Mouse (Mus musculus) liver, adult 2 months (tissue): ENCODE measurements around the gene Rbp3. TPM values are rescaled to one million over a fixed set of nuclear protein-coding genes. Genes with fewer than 3 reads are reported as not detected.
A peak's percentile ranks its signal among the peaks of the same experiment; 100 is the strongest.

ENCODE experiments used
- DNase-seq: peaks from one replicate; pipeline ENCODE4 v3.0.0-alpha.2; 2011; ENCODE audit warnings: low read depth, low spot score; ENCODE audit errors: extremely low read depth
- H3K27ac ChIP-seq: fragments of 200-500 bp; replicated peaks from 2 replicates; pipeline ENCODE4 v1.5.1; 2012; ENCODE audit warnings: low read depth, mild to moderate bottlenecking, control low read depth, inconsistent platforms, low read length; ENCODE audit not compliant: insufficient read depth
- H3K27me3 ChIP-seq: fragments of 200-500 bp; 2 replicates; pipeline ENCODE4 v1.6.1; 2012; ENCODE audit warnings: mild to moderate bottlenecking, moderate library complexity, low read length, inconsistent platforms; ENCODE audit not compliant: control insufficient read depth, insufficient read depth
- H3K36me3 ChIP-seq: fragments of 200-500 bp; 2 replicates; pipeline ENCODE4 v1.6.1; 2012; ENCODE audit warnings: low read length, inconsistent platforms; ENCODE audit not compliant: control insufficient read depth, insufficient read depth
- H3K4me1 ChIP-seq: fragments of 200-500 bp; 2 replicates; pipeline ENCODE4 v1.6.1; 2011; ENCODE audit warnings: low read length; ENCODE audit not compliant: control insufficient read depth, insufficient read depth
- H3K4me3 ChIP-seq: fragments of 200-500 bp; 2 replicates; pipeline ENCODE4 v1.5.1; 2011; ENCODE audit warnings: low read depth, mild to moderate bottlenecking, control low read depth, low read length, moderate library complexity; ENCODE audit not compliant: insufficient read depth
- H3K79me2 ChIP-seq: fragments of 200-500 bp; 2 replicates; pipeline ENCODE4 v1.6.1; 2012; ENCODE audit warnings: inconsistent platforms, mild to moderate bottlenecking, low read length, moderate library complexity; ENCODE audit not compliant: control insufficient read depth, insufficient read depth
- H3K9ac ChIP-seq: fragments of 200-500 bp; 2 replicates; pipeline ENCODE4 v1.6.1; 2012; ENCODE audit warnings: low read depth, mild to moderate bottlenecking, control low read depth, inconsistent platforms, low read length
- CTCF ChIP-seq: fragments of 200-500 bp; IDR thresholded peaks from 2 replicates; pipeline ENCODE4 v1.5.1; 2011; ENCODE audit warnings: low read depth, low read length, control low read depth
- POLR2A ChIP-seq: fragments of 200-500 bp; IDR thresholded peaks from 2 replicates; pipeline ENCODE4 v1.6.1; 2011; ENCODE audit warnings: low read length, control low read depth; ENCODE audit not compliant: insufficient read depth; ENCODE audit errors: extremely low read depth
- WGBS: fragments of 180-500 bp; shearing (Covaris S2); methylation state at CpG from one replicate; pipeline ENCODE4 v1.1.7; 2018; 5-methylcytosine and 5-hydroxymethylcytosine counted together
- polyA plus RNA-seq: library from polyadenylated mRNA; depleted of rRNA; stranded (reverse); fragments of >200 nt; gene quantifications from 2 replicates; pipeline ENCODE4 v1.2.3, GENCODE M21; 2012
- total RNA-seq: library from RNA; depleted of rRNA; stranded (reverse); fragments of >200 nt; gene quantifications from 2 replicates; pipeline ENCODE4 v1.2.3, GENCODE M21; 2014

The Rbp3 gene
- total and polyA plus RNA-seq, 2 experiments = not detected

GRCm38 (mm10) chr14:33923168-33924070, 30.4 kb upstream of the Rbp3 start, which contains the start of gene Gdf10:
Gdf10 (plus strand) TSS chr14:33923587.
- TF ChIP-seq POLR2A (no peak), CTCF (no peak)
- peak within 1 kb of the TSS; percentile 49 for H3K4me3 ChIP-seq
- no peaks in the 10 kb centered on the region for H3K4me1 ChIP-seq
- no peak for DNase-seq
- no peak within 1 kb of the TSS for H3K27ac ChIP-seq
- WGBS = 1% methylated on average over 82 of the region's 85 CpGs
- H3K36me3 ChIP-seq = no peaks in the 10 kb centered on the region
- H3K27me3 ChIP-seq = no peaks in the 10 kb centered on the region
- H3K79me2 ChIP-seq = no peaks in the 10 kb centered on the region
- peak within 1 kb of the TSS; percentile 32 for H3K9ac ChIP-seq

DNA sequence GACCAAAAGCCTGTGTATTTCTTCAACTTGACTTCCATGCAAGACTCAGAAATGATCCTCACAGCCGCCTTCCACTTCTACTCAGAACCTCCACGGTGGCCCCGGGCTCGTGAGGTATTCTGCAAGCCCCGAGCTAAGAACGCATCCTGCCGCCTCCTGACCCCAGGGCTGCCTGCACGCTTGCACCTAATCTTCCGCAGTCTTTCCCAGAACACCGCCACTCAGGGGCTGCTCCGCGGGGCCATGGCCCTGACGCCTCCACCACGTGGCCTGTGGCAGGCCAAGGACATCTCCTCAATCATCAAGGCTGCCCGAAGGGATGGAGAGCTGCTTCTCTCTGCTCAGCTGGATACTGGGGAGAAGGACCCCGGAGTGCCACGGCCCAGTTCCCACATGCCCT, 21.9 kb upstream of the Rbp3 start:
- Histone ChIP-seq H3K36me3 (no peaks in the 10 kb centered on the region), H3K27ac (no peak overlapping the region), H3K27me3 (peaks cover 5% of the 10 kb centered on the region; the same call in 1 of the 2 replicates), H3K4me3 (no peak overlapping the region), H3K4me1 (no peaks in the 10 kb centered on the region), H3K9ac (no peak overlapping the region), H3K79me2 (no peaks in the 10 kb centered on the region)
- WGBS = 34% methylated on average over 17 of the region's 17 CpGs
- TF ChIP-seq CTCF (no peak), POLR2A (no peak)
- DNase-seq = no peak

DNA sequence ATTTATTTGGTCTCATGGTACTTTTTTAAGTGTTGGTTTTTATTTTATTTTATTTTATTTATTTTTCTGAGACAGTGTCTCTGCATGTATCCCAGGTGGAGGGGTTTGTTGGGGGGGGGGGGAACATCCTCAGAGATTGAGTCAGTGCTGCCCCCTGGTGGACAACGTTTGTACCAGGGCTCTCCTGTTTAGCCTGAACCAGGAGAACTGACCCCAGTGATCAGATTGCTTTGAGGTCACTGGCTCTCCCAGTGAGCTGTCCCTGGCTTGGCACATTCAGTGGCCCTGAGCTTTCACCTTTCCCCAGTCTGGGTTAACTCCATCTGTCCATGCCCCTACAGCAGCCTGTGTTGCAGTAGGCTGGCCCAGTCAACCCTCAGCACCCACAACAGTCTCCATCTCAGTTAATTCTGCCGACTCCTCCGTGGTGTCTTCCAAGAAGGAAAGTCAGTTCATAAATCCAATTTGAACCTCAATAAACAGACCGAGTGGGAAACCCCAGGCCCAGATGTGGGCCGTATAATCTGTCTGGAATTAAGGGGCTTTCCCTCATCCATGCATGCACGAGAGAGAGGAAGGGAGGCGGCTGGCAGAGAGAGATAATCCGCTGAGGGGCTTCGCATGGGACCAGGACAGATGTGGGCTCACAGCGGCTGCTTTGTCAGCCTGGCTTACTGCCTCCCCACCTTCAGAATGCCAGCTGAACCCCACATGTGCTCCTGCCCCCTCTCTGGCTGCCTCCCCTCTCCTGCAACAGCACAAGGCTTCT, 20.7 kb upstream of the Rbp3 start:
- DNase-seq = peak; percentile 35

GRCm38 (mm10) chr14:33933778-33934317, 20.0 kb upstream of the Rbp3 start:
- H3K27me3 ChIP-seq = peaks cover 5% of the 10 kb centered on the region; the same call in 1 of the 2 replicates
- no peak overlapping the region for H3K4me3 ChIP-seq
- no peaks in the 10 kb centered on the region for H3K36me3 ChIP-seq
- H3K27ac ChIP-seq = no peak overlapping the region
- no peak for DNase-seq
- no peak overlapping the region for H3K9ac ChIP-seq
- no peaks in the 10 kb centered on the region for H3K4me1 ChIP-seq
- TF ChIP-seq CTCF (peak; percentile 48; the same call in 1 of the 2 replicates), POLR2A (no peak)
- H3K79me2 ChIP-seq = no peaks in the 10 kb centered on the region
- WGBS = 45% methylated on average over 5 of the region's 5 CpGs

More for the DNA sequence above, 20.7 kb upstream of the Rbp3 start:
- Histone ChIP-seq H3K27ac (no peak overlapping the region), H3K9ac (no peak overlapping the region), H3K79me2 (no peaks in the 10 kb centered on the region), H3K4me1 (no peaks in the 10 kb centered on the region), H3K4me3 (no peak overlapping the region), H3K36me3 (no peaks in the 10 kb centered on the region), H3K27me3 (peaks cover 5% of the 10 kb centered on the region; the same call in 1 of the 2 replicates)
- 62% methylated on average over 10 of the region's 10 CpGs for WGBS
- no peak for TF ChIP-seq POLR2A
- peak; percentile 49 for TF ChIP-seq CTCF

- H3K27ac ChIP-seq = peak overlapping the region; percentile 10; the same call in 1 of the 2 replicates
- H3K79me2 ChIP-seq = no peaks in the 10 kb centered on the region
- H3K4me1 ChIP-seq = no peaks in the 10 kb centered on the region
- peak; percentile 28 for DNase-seq
- H3K27me3 ChIP-seq = no peaks in the 10 kb centered on the region
- H3K4me3 ChIP-seq = no peak overlapping the region
- WGBS = 26% methylated on average over 9 of the region's 9 CpGs
- no peaks in the 10 kb centered on the region for H3K36me3 ChIP-seq
- H3K9ac ChIP-seq = no peak overlapping the region
- TF ChIP-seq POLR2A (no peak), CTCF (peak; percentile 84)
Measured at GRCm38 (mm10) chr14:33939117-33939516, 14.7 kb upstream of the Rbp3 start.
